Mouse (Mus musculus) induced T-regulatory cell, adult 2 months (primary cell): ENCODE data around the gene Atp8a1.
A peak's percentile ranks its signal among the peaks of the same experiment; 100 is the strongest.

Experiments
- DNase-seq: peaks from one replicate; pipeline ENCODE4 v3.0.0-alpha.2; 2012; ENCODE audit warnings: low read depth

Gene Atp8a1

GRCm38 (mm10) chr5:67629861-67630260, 217.4 kb downstream of the Atp8a1 start:
- no peak for DNase-seq

GRCm38 (mm10) chr5:67629440-67629839, 217.8 kb downstream of the Atp8a1 start:
- DNase-seq: no peak

GRCm38 (mm10) chr5:67628180-67628940, 218.9 kb downstream of the Atp8a1 start:
- DNase-seq: no peak

- DNase-seq: no peak
Observed at GRCm38 (mm10) chr5:67621230-67621629, 226.0 kb downstream of the Atp8a1 start.

- no peak for DNase-seq
Observed at GRCm38 (mm10) chr5:67609520-67609837, 237.8 kb downstream of the Atp8a1 start.

GRCm38 (mm10) chr5:67608674-67609519, 238.3 kb downstream of the Atp8a1 start:
- no peak for DNase-seq

- peak; percentile 19 for DNase-seq
Observed at GRCm38 (mm10) chr5:67607804-67608673, 239.2 kb downstream of the Atp8a1 start, which contains the start of gene Shisa3. Gene Shisa3 (plus strand): TSS chr5:67607882.

- DNase-seq: peak; percentile 34
Observed at GRCm38 (mm10) chr5:67606916-67607803, 240.1 kb downstream of the Atp8a1 start.

GRCm38 (mm10) chr5:67605951-67606350, 241.3 kb downstream of the Atp8a1 start:
- DNase-seq: no peak

- no peak for DNase-seq
Observed at GRCm38 (mm10) chr5:67599935-67600334, 247.3 kb downstream of the Atp8a1 start.

- DNase-seq: no peak
Observed at GRCm38 (mm10) chr5:67595629-67596028, 251.6 kb downstream of the Atp8a1 start.

- DNase-seq: no peak
Observed at GRCm38 (mm10) chr5:67595070-67595469, 252.2 kb downstream of the Atp8a1 start.

GRCm38 (mm10) chr5:67579725-67580633, 267.3 kb downstream of the Atp8a1 start:
- peak; percentile 29 for DNase-seq

GRCm38 (mm10) chr5:67575705-67576104, 271.5 kb downstream of the Atp8a1 start:
- no peak for DNase-seq

GRCm38 (mm10) chr5:67574039-67574438, 273.2 kb downstream of the Atp8a1 start:
- no peak for DNase-seq

- no peak for DNase-seq
Observed at GRCm38 (mm10) chr5:67572552-67573155, 274.6 kb downstream of the Atp8a1 start.
